Mouse (Mus musculus): ENCODE data around the gene Nyx. TPM values are rescaled to one million over a fixed set of nuclear protein-coding genes. Genes with fewer than 3 reads are reported as not detected.

The Nyx gene
- polyA plus RNA-seq, 1 experiment from 2014 or later, result 0.04 TPM

GRCm38 (mm10) chrX:13513864-13514263, 48.0 kb downstream of the Nyx start:
- no peak for ATAC-seq (ENCODE audit: low FRiP score, low TSS enrichment)
- Histone ChIP-seq H3K9ac (ENCODE audit: low read length) (no peak overlapping the region), H3K27me3 (ENCODE audit: control insufficient read depth, insufficient read depth, low read length) (no peaks in the 10 kb centered on the region), H3K4me3 (ENCODE audit: low read depth, low read length) (no peak overlapping the region), H3K4me1 (replicated peaks; ENCODE audit: control insufficient read depth, insufficient read depth) (no peaks in the 10 kb centered on the region), H3K4me2 (replicated peaks; ENCODE audit: low read depth) (no peak overlapping the region), H3K9me3 (ENCODE audit: control insufficient read depth, low read length) (no peaks in the 10 kb centered on the region), H3K36me3 (ENCODE audit: control insufficient read depth, insufficient read depth, low read length) (no peaks in the 10 kb centered on the region), H3K27ac (replicated peaks) (no peak overlapping the region)
- WGBS, result 86% methylated on average over 5 of the region's 5 CpGs
- TF ChIP-seq CTCF (IDR thresholded peaks at IDR 0.05; ENCODE audit: low read depth) (no peak), EP300 (optimal IDR thresholded peaks at IDR 0.05) (no peak)
- no peak for DNase-seq (ENCODE audit: low spot score)

GRCm38 (mm10) chrX:13516451-13516850, 50.5 kb downstream of the Nyx start:
- H3K4me2 ChIP-seq (replicated peaks; ENCODE audit: low read depth), result no peak overlapping the region
- ATAC-seq (ENCODE audit: low FRiP score, low TSS enrichment), result no peak
- H3K4me3 ChIP-seq (ENCODE audit: low read depth, low read length), result no peak overlapping the region
- 83% methylated on average over 6 of the region's 6 CpGs for WGBS
- TF ChIP-seq EP300 (optimal IDR thresholded peaks at IDR 0.05), result no peak
- no peak for TF ChIP-seq CTCF (IDR thresholded peaks at IDR 0.05; ENCODE audit: low read depth)
- no peaks in the 10 kb centered on the region for H3K4me1 ChIP-seq (replicated peaks; ENCODE audit: control insufficient read depth, insufficient read depth)
- no peak for DNase-seq (ENCODE audit: low spot score)
- H3K9ac ChIP-seq (ENCODE audit: low read length), result no peak overlapping the region
- H3K9me3 ChIP-seq (ENCODE audit: control insufficient read depth, low read length), result no peaks in the 10 kb centered on the region
- no peaks in the 10 kb centered on the region for H3K27me3 ChIP-seq (ENCODE audit: control insufficient read depth, insufficient read depth, low read length)
- no peaks in the 10 kb centered on the region for H3K36me3 ChIP-seq (ENCODE audit: control insufficient read depth, insufficient read depth, low read length)
- no peak overlapping the region for H3K27ac ChIP-seq (replicated peaks)

- ATAC-seq (ENCODE audit: low FRiP score, low TSS enrichment) (no peak), DNase-seq (ENCODE audit: low spot score) (no peak)
- WGBS, result 73% methylated on average over 10 of the region's 10 CpGs
These were observed 52.1 kb downstream of the Nyx start for GRCm38 (mm10) chrX:13518019-13518418.

GRCm38 (mm10) chrX:13518781-13519407, 53.0 kb downstream of the Nyx start:
- ATAC-seq (ENCODE audit: low FRiP score, low TSS enrichment), result no peak
- H3K9me3 ChIP-seq (ENCODE audit: control insufficient read depth, low read length), result no peaks in the 10 kb centered on the region
- H3K36me3 ChIP-seq (ENCODE audit: control insufficient read depth, insufficient read depth, low read length), result no peaks in the 10 kb centered on the region
- no peak for DNase-seq (ENCODE audit: low spot score)
- H3K4me3 ChIP-seq (ENCODE audit: low read depth, low read length), result no peak overlapping the region
- H3K4me1 ChIP-seq (replicated peaks; ENCODE audit: control insufficient read depth, insufficient read depth), result no peaks in the 10 kb centered on the region
- no peak overlapping the region for H3K4me2 ChIP-seq (replicated peaks; ENCODE audit: low read depth)
- 75% methylated on average over 4 of the region's 4 CpGs for WGBS
- no peak overlapping the region for H3K27ac ChIP-seq (replicated peaks)
- no peaks in the 10 kb centered on the region for H3K27me3 ChIP-seq (ENCODE audit: control insufficient read depth, insufficient read depth, low read length)
- TF ChIP-seq CTCF (IDR thresholded peaks at IDR 0.05; ENCODE audit: low read depth) (no peak), EP300 (optimal IDR thresholded peaks at IDR 0.05) (no peak)
- H3K9ac ChIP-seq (ENCODE audit: low read length), result no peak overlapping the region

More at GRCm38 (mm10) chrX:13518019-13518418, 52.1 kb downstream of the Nyx start:
- Histone ChIP-seq H3K4me1 (replicated peaks; ENCODE audit: control insufficient read depth, insufficient read depth) (no peaks in the 10 kb centered on the region), H3K4me2 (replicated peaks; ENCODE audit: low read depth) (no peak overlapping the region), H3K27me3 (ENCODE audit: control insufficient read depth, insufficient read depth, low read length) (no peaks in the 10 kb centered on the region), H3K27ac (replicated peaks) (no peak overlapping the region), H3K9ac (ENCODE audit: low read length) (no peak overlapping the region), H3K9me3 (ENCODE audit: control insufficient read depth, low read length) (no peaks in the 10 kb centered on the region), H3K36me3 (ENCODE audit: control insufficient read depth, insufficient read depth, low read length) (no peaks in the 10 kb centered on the region), H3K4me3 (ENCODE audit: low read depth, low read length) (no peak overlapping the region)
- TF ChIP-seq CTCF (IDR thresholded peaks at IDR 0.05; ENCODE audit: low read depth), result no peak
- no peak for TF ChIP-seq EP300 (optimal IDR thresholded peaks at IDR 0.05)

GRCm38 (mm10) chrX:13519408-13519783, 53.5 kb downstream of the Nyx start:
- TF ChIP-seq CTCF (IDR thresholded peaks at IDR 0.05; ENCODE audit: low read depth) (no peak), EP300 (optimal IDR thresholded peaks at IDR 0.05) (no peak)
- ATAC-seq (ENCODE audit: low FRiP score, low TSS enrichment) (no peak), DNase-seq (ENCODE audit: low spot score) (no peak)
- Histone ChIP-seq H3K4me1 (replicated peaks; ENCODE audit: control insufficient read depth, insufficient read depth) (no peaks in the 10 kb centered on the region), H3K27me3 (ENCODE audit: control insufficient read depth, insufficient read depth, low read length) (no peaks in the 10 kb centered on the region), H3K9ac (ENCODE audit: low read length) (no peak overlapping the region), H3K4me3 (ENCODE audit: low read depth, low read length) (no peak overlapping the region), H3K9me3 (ENCODE audit: control insufficient read depth, low read length) (no peaks in the 10 kb centered on the region), H3K36me3 (ENCODE audit: control insufficient read depth, insufficient read depth, low read length) (no peaks in the 10 kb centered on the region), H3K4me2 (replicated peaks; ENCODE audit: low read depth) (no peak overlapping the region), H3K27ac (replicated peaks) (no peak overlapping the region)
- 65% methylated on average over 5 of the region's 5 CpGs for WGBS

- no peak overlapping the region for H3K9ac ChIP-seq (ENCODE audit: low read length)
- ATAC-seq (ENCODE audit: low FRiP score, low TSS enrichment) (no peak), DNase-seq (ENCODE audit: low spot score) (no peak)
- TF ChIP-seq CTCF (IDR thresholded peaks at IDR 0.05; ENCODE audit: low read depth), result no peak
- H3K27me3 ChIP-seq (ENCODE audit: control insufficient read depth, insufficient read depth, low read length), result no peaks in the 10 kb centered on the region
- no peak overlapping the region for H3K4me3 ChIP-seq (ENCODE audit: low read depth, low read length)
- no peaks in the 10 kb centered on the region for H3K9me3 ChIP-seq (ENCODE audit: control insufficient read depth, low read length)
- WGBS, result 86% methylated on average over 4 of the region's 4 CpGs
- no peaks in the 10 kb centered on the region for H3K4me1 ChIP-seq (replicated peaks; ENCODE audit: control insufficient read depth, insufficient read depth)
- no peaks in the 10 kb centered on the region for H3K36me3 ChIP-seq (ENCODE audit: control insufficient read depth, insufficient read depth, low read length)
- H3K27ac ChIP-seq (replicated peaks), result no peak overlapping the region
- H3K4me2 ChIP-seq (replicated peaks; ENCODE audit: low read depth), result no peak overlapping the region
These were observed 54.7 kb downstream of the Nyx start for GRCm38 (mm10) chrX:13520566-13520965.

Data from stomach, postnatal 0 days (tissue).